Mouse (Mus musculus): ENCODE results near the gene Egln2. TPM values are rescaled to one million over a fixed set of nuclear protein-coding genes. Genes with fewer than 3 reads are reported as not detected.

The Egln2 gene
- polyA plus RNA-seq, 1 experiment from 2014 or later = 41.1 TPM

DNA sequence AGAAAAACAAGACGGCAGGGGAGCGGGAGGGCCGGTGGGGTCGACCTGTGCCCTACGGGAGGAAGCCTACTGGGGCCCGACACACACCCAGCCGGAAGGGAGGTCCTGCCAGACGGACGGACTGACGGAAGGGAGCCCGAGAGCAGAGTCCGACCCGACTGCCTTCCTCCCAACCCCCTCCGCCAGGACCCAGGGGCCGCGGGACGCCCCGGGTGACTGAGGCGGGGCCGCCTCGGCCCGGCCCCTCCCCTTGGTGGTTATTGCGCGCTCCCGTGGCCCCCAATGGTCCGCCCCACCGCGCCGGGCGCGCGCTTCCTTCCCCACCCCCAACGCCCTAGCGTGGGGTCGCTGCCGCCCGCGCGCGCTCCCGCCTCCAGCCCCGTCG, 381 bp downstream of the Egln2 start:
- H3K27me3 ChIP-seq (replicated peaks; ENCODE audit: control insufficient read depth, insufficient read depth, low read length) = no peaks in the 10 kb centered on the region
- peak; percentile 89 for DNase-seq (ENCODE audit: low spot score)
- ATAC-seq (ENCODE audit: low read depth) = peak; percentile 70
- H3K36me3 ChIP-seq (ENCODE audit: control insufficient read depth, insufficient read depth, low read length) = peaks cover 44% of the 10 kb centered on the region
- peak overlapping the region; percentile 97 for H3K27ac ChIP-seq (replicated peaks; ENCODE audit: low read depth, low read length)
- peak overlapping the region; percentile 69 for H3K4me2 ChIP-seq (ENCODE audit: low read depth, low read length)
- peak overlapping the region; percentile 90 for H3K9ac ChIP-seq (ENCODE audit: low read depth, low read length)
- peaks cover 23% of the 10 kb centered on the region for H3K4me1 ChIP-seq (ENCODE audit: control insufficient read depth, insufficient read depth, low read length)
- WGBS = under 1% methylated on average over 17 of the region's 43 CpGs
- H3K4me3 ChIP-seq (ENCODE audit: low read depth, low read length) = peak overlapping the region; percentile 69
- H3K9me3 ChIP-seq (ENCODE audit: control insufficient read depth, low read length) = no peaks in the 10 kb centered on the region

DNA sequence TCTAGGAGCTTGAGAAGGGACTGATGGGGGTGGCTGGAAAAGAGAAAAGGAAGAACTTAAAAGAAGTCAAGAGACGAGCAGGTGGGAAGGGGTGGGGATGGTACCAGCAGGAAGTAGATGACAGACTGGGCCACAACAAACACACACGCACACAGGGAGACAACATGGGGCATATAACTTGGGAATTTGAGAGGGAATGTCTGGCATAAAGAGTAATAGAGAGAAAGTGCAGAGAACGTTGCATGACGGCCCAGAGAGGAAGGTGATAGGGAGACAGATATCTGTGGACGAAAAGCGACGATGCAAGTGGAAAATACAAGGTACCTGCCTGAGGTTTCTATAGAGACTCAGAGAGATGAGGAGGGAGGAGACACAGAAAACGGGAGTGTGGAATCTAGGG, 906 bp downstream of the Egln2 start:
- Histone ChIP-seq H3K4me3 (ENCODE audit: low read depth, low read length) (peak overlapping the region; percentile 69), H3K9ac (ENCODE audit: low read depth, low read length) (peak overlapping the region; percentile 90), H3K27me3 (replicated peaks; ENCODE audit: control insufficient read depth, insufficient read depth, low read length) (no peaks in the 10 kb centered on the region), H3K27ac (replicated peaks; ENCODE audit: low read depth, low read length) (peak overlapping the region; percentile 97), H3K4me2 (ENCODE audit: low read depth, low read length) (peak overlapping the region; percentile 69), H3K36me3 (ENCODE audit: control insufficient read depth, insufficient read depth, low read length) (peaks cover 42% of the 10 kb centered on the region), H3K4me1 (ENCODE audit: control insufficient read depth, insufficient read depth, low read length) (peaks cover 23% of the 10 kb centered on the region), H3K9me3 (ENCODE audit: control insufficient read depth, low read length) (no peaks in the 10 kb centered on the region)
- DNase-seq (ENCODE audit: low spot score) (no peak), ATAC-seq (ENCODE audit: low read depth) (no peak)
- WGBS = 3% methylated on average over 8 of the region's 8 CpGs

GRCm38 (mm10) chr7:27165007-27165655, 1.5 kb downstream of the Egln2 start:
- Histone ChIP-seq H3K27ac (replicated peaks; ENCODE audit: low read depth, low read length) (no peak overlapping the region), H3K4me3 (ENCODE audit: low read depth, low read length) (peak overlapping the region; percentile 69), H3K9ac (ENCODE audit: low read depth, low read length) (peak overlapping the region; percentile 90), H3K27me3 (replicated peaks; ENCODE audit: control insufficient read depth, insufficient read depth, low read length) (no peaks in the 10 kb centered on the region), H3K9me3 (ENCODE audit: control insufficient read depth, low read length) (no peaks in the 10 kb centered on the region), H3K4me2 (ENCODE audit: low read depth, low read length) (peak overlapping the region; percentile 69), H3K4me1 (ENCODE audit: control insufficient read depth, insufficient read depth, low read length) (peaks cover 27% of the 10 kb centered on the region), H3K36me3 (ENCODE audit: control insufficient read depth, insufficient read depth, low read length) (peaks cover 37% of the 10 kb centered on the region)
- 75% methylated on average over 20 of the region's 23 CpGs for WGBS
- no peak for ATAC-seq (ENCODE audit: low read depth)
- no peak for DNase-seq (ENCODE audit: low spot score)

GRCm38 (mm10) chr7:27164112-27164947, 2.3 kb downstream of the Egln2 start:
- H3K4me3 ChIP-seq (ENCODE audit: low read depth, low read length) = peak overlapping the region; percentile 69; the same call in 1 of the 2 replicates
- no peaks in the 10 kb centered on the region for H3K27me3 ChIP-seq (replicated peaks; ENCODE audit: control insufficient read depth, insufficient read depth, low read length)
- H3K9ac ChIP-seq (ENCODE audit: low read depth, low read length) = peak overlapping the region; percentile 90
- H3K36me3 ChIP-seq (ENCODE audit: control insufficient read depth, insufficient read depth, low read length) = peaks cover 38% of the 10 kb centered on the region
- ATAC-seq (ENCODE audit: low read depth) (no peak), DNase-seq (ENCODE audit: low spot score) (no peak)
- H3K9me3 ChIP-seq (ENCODE audit: control insufficient read depth, low read length) = no peaks in the 10 kb centered on the region
- 81% methylated on average over 32 of the region's 33 CpGs for WGBS
- peak overlapping the region; percentile 69 for H3K4me2 ChIP-seq (ENCODE audit: low read depth, low read length)
- H3K4me1 ChIP-seq (ENCODE audit: control insufficient read depth, insufficient read depth, low read length) = peaks cover 30% of the 10 kb centered on the region
- no peak overlapping the region for H3K27ac ChIP-seq (replicated peaks; ENCODE audit: low read depth, low read length)

- no peaks in the 10 kb centered on the region for H3K9me3 ChIP-seq (ENCODE audit: control insufficient read depth, low read length)
- H3K9ac ChIP-seq (ENCODE audit: low read depth, low read length) = 0 out of 2 replicates have a peak overlapping the region, but pooled peaks have one; percentile 90
- no peak overlapping the region for H3K4me3 ChIP-seq (ENCODE audit: low read depth, low read length)
- no peak for ATAC-seq (ENCODE audit: low read depth)
- H3K27ac ChIP-seq (replicated peaks; ENCODE audit: low read depth, low read length) = no peak overlapping the region
- H3K4me2 ChIP-seq (ENCODE audit: low read depth, low read length) = peak overlapping the region; percentile 69; the same call in 1 of the 2 replicates
- H3K27me3 ChIP-seq (replicated peaks; ENCODE audit: control insufficient read depth, insufficient read depth, low read length) = no peaks in the 10 kb centered on the region
- H3K4me1 ChIP-seq (ENCODE audit: control insufficient read depth, insufficient read depth, low read length) = peaks cover 30% of the 10 kb centered on the region
- no peak for DNase-seq (ENCODE audit: low spot score)
- peaks cover 47% of the 10 kb centered on the region for H3K36me3 ChIP-seq (ENCODE audit: control insufficient read depth, insufficient read depth, low read length)
- 70% methylated on average over 5 of the region's 5 CpGs for WGBS
Observed at GRCm38 (mm10) chr7:27163450-27163805, 3.2 kb downstream of the Egln2 start.

GRCm38 (mm10) chr7:27162780-27163449, 3.7 kb downstream of the Egln2 start:
- H3K4me3 ChIP-seq (ENCODE audit: low read depth, low read length) = no peak overlapping the region
- peaks cover 30% of the 10 kb centered on the region for H3K4me1 ChIP-seq (ENCODE audit: control insufficient read depth, insufficient read depth, low read length)
- no peak overlapping the region for H3K27ac ChIP-seq (replicated peaks; ENCODE audit: low read depth, low read length)
- WGBS = 73% methylated on average over 5 of the region's 5 CpGs
- no peak for DNase-seq (ENCODE audit: low spot score)
- peaks cover 52% of the 10 kb centered on the region for H3K36me3 ChIP-seq (ENCODE audit: control insufficient read depth, insufficient read depth, low read length)
- no peaks in the 10 kb centered on the region for H3K27me3 ChIP-seq (replicated peaks; ENCODE audit: control insufficient read depth, insufficient read depth, low read length)
- no peak for ATAC-seq (ENCODE audit: low read depth)
- H3K9me3 ChIP-seq (ENCODE audit: control insufficient read depth, low read length) = no peaks in the 10 kb centered on the region
- 0 out of 2 replicates have a peak overlapping the region, but pooled peaks have one; percentile 90 for H3K9ac ChIP-seq (ENCODE audit: low read depth, low read length)
- peak overlapping the region; percentile 69; the same call in 1 of the 2 replicates for H3K4me2 ChIP-seq (ENCODE audit: low read depth, low read length)

- H3K27ac ChIP-seq (replicated peaks; ENCODE audit: low read depth, low read length) = no peak overlapping the region
- DNase-seq (ENCODE audit: low spot score) (no peak), ATAC-seq (ENCODE audit: low read depth) (no peak)
- H3K9ac ChIP-seq (ENCODE audit: low read depth, low read length) = 0 out of 2 replicates have a peak overlapping the region, but pooled peaks have one; percentile 19
- WGBS = 88% methylated on average over 4 of the region's 4 CpGs
- peaks cover 30% of the 10 kb centered on the region for H3K4me1 ChIP-seq (ENCODE audit: control insufficient read depth, insufficient read depth, low read length)
- no peaks in the 10 kb centered on the region for H3K27me3 ChIP-seq (replicated peaks; ENCODE audit: control insufficient read depth, insufficient read depth, low read length)
- H3K4me3 ChIP-seq (ENCODE audit: low read depth, low read length) = no peak overlapping the region
- H3K36me3 ChIP-seq (ENCODE audit: control insufficient read depth, insufficient read depth, low read length) = peaks cover 61% of the 10 kb centered on the region
- H3K4me2 ChIP-seq (ENCODE audit: low read depth, low read length) = no peak overlapping the region
- no peaks in the 10 kb centered on the region for H3K9me3 ChIP-seq (ENCODE audit: control insufficient read depth, low read length)
Observed at GRCm38 (mm10) chr7:27161744-27162143, 4.9 kb downstream of the Egln2 start.

GRCm38 (mm10) chr7:27160921-27161320, 5.7 kb downstream of the Egln2 start:
- Histone ChIP-seq H3K27ac (replicated peaks; ENCODE audit: low read depth, low read length) (no peak overlapping the region), H3K27me3 (replicated peaks; ENCODE audit: control insufficient read depth, insufficient read depth, low read length) (no peaks in the 10 kb centered on the region), H3K9me3 (ENCODE audit: control insufficient read depth, low read length) (no peaks in the 10 kb centered on the region), H3K4me3 (ENCODE audit: low read depth, low read length) (no peak overlapping the region), H3K36me3 (ENCODE audit: control insufficient read depth, insufficient read depth, low read length) (peaks cover 61% of the 10 kb centered on the region), H3K4me1 (ENCODE audit: control insufficient read depth, insufficient read depth, low read length) (peaks cover 30% of the 10 kb centered on the region), H3K9ac (ENCODE audit: low read depth, low read length) (no peak overlapping the region), H3K4me2 (ENCODE audit: low read depth, low read length) (no peak overlapping the region)
- no peak for DNase-seq (ENCODE audit: low spot score)
- no peak for ATAC-seq (ENCODE audit: low read depth)
- WGBS = 84% methylated on average over 3 of the region's 3 CpGs
